Mouse (Mus musculus) neutrophil, adult 5-6 weeks (primary cell): ENCODE data around the gene Slc34a2. TPM values are rescaled to one million over a fixed set of nuclear protein-coding genes. Genes with fewer than 3 reads are reported as not detected.

Source experiments
- ATAC-seq: fragments of 151-379, 151-347 bp; 2 replicates; pipeline ENCODE4 v1.8.0; 2017; ENCODE audit warnings: mild to moderate bottlenecking, moderate TSS enrichment; ENCODE audit not compliant: insufficient number of reproducible peaks, poor library complexity, low FRiP score, severe bottlenecking; ENCODE audit errors: extremely low read depth
- total RNA-seq: library from RNA; stranded (forward); fragments of 200-1000 nt; gene quantifications from 2 replicates; pipeline ENCODE4 v1.2.3, GENCODE M21; 2017

Slc34a2 gene
- total RNA-seq, 1 experiment from 2014 or later = 0.23 TPM

GRCm38 (mm10) chr5:53023432-53023831 is 14.4 kb upstream of the Slc34a2 start:
- no peak for ATAC-seq

GRCm38 (mm10) chr5:53023901-53024300 is 14.0 kb upstream of the Slc34a2 start:
- no peak for ATAC-seq

- no peak for ATAC-seq
These were observed 12.5 kb upstream of the Slc34a2 start for GRCm38 (mm10) chr5:53025276-53025973.

- ATAC-seq = no peak
These were observed 6.5 kb upstream of the Slc34a2 start for GRCm38 (mm10) chr5:53031346-53031745.

GRCm38 (mm10) chr5:53042034-53042748 is 4.3 kb downstream of the Slc34a2 start:
- ATAC-seq = no peak

GRCm38 (mm10) chr5:53042771-53043371 is 5.0 kb downstream of the Slc34a2 start:
- no peak for ATAC-seq

GRCm38 (mm10) chr5:53043716-53044115 is 5.8 kb downstream of the Slc34a2 start:
- no peak for ATAC-seq

- ATAC-seq = no peak
These were observed 10.1 kb downstream of the Slc34a2 start for GRCm38 (mm10) chr5:53047951-53048350.

GRCm38 (mm10) chr5:53048599-53048998 is 10.7 kb downstream of the Slc34a2 start:
- no peak for ATAC-seq

GRCm38 (mm10) chr5:53049046-53049445 is 11.2 kb downstream of the Slc34a2 start:
- no peak for ATAC-seq

- no peak for ATAC-seq
These were observed 13.1 kb downstream of the Slc34a2 start for GRCm38 (mm10) chr5:53050963-53051362.

GRCm38 (mm10) chr5:53053246-53053645 is 15.4 kb downstream of the Slc34a2 start:
- ATAC-seq = no peak

GRCm38 (mm10) chr5:53061532-53062130 is 23.8 kb downstream of the Slc34a2 start:
- ATAC-seq = no peak

- ATAC-seq = no peak
These were observed 36.7 kb downstream of the Slc34a2 start for GRCm38 (mm10) chr5:53074553-53074952.

- ATAC-seq = no peak
These were observed 40.6 kb downstream of the Slc34a2 start for GRCm38 (mm10) chr5:53078453-53078852.

- no peak for ATAC-seq
These were observed 49.6 kb downstream of the Slc34a2 start for GRCm38 (mm10) chr5:53087452-53087851.

GRCm38 (mm10) chr5:53091331-53091730 is 53.5 kb downstream of the Slc34a2 start:
- ATAC-seq = no peak

- no peak for ATAC-seq
These were observed 64.1 kb downstream of the Slc34a2 start for GRCm38 (mm10) chr5:53101848-53102473.

GRCm38 (mm10) chr5:53104177-53104855 is 66.4 kb downstream of the Slc34a2 start:
- ATAC-seq = no peak
